Mouse (Mus musculus) ES-Bruce4 (cell line): ENCODE measurements at regions not wholly inside any gene's neighbourhood (a gene's known extent, or its start where the extent isn't known, plus 50 kb on each side); places are given as distances from the start of the nearest gene placed in this dataset.

Experiments used
- H3K27ac ChIP-seq: 2 replicates; pipeline ENCODE4 v1.5.1; 2012; ENCODE audit warnings: low read length, inconsistent platforms; ENCODE audit not compliant: insufficient read depth
- H3K27me3 ChIP-seq: 2 replicates; pipeline ENCODE4 v1.6.1; 2012; ENCODE audit warnings: mild to moderate bottlenecking, low read length, inconsistent platforms; ENCODE audit not compliant: control insufficient read depth, poor library complexity, insufficient read depth, severe bottlenecking
- H3K36me3 ChIP-seq: 2 replicates; pipeline ENCODE4 v1.6.1; 2012; ENCODE audit warnings: inconsistent platforms, mild to moderate bottlenecking, low read length, moderate library complexity; ENCODE audit not compliant: control insufficient read depth, poor library complexity, insufficient read depth, severe bottlenecking
- H3K4me1 ChIP-seq: one replicate; pipeline ENCODE4 v1.8.1; 2011; ENCODE audit warnings: low read length; ENCODE audit not compliant: control insufficient read depth, insufficient read depth
- H3K4me3 ChIP-seq: 2 replicates; pipeline ENCODE4 v1.5.1; 2011; ENCODE audit warnings: low read depth, mild to moderate bottlenecking, low read length
- H3K9ac ChIP-seq: 2 replicates; pipeline ENCODE4 v1.6.1; 2012; ENCODE audit warnings: low read depth, mild to moderate bottlenecking, inconsistent platforms; ENCODE audit not compliant: poor library complexity, severe bottlenecking
- H3K9me3 ChIP-seq: replicated peaks from 2 replicates; pipeline ENCODE4 v1.6.1; 2012; ENCODE audit warnings: mild to moderate bottlenecking, low read length, inconsistent platforms; ENCODE audit not compliant: control insufficient read depth, poor library complexity, insufficient read depth, severe bottlenecking
- CTCF ChIP-seq: IDR thresholded peaks from one replicate; pipeline ENCODE4 v1.8.1; 2011; ENCODE audit warnings: low read depth, low read length
- EP300 ChIP-seq: IDR thresholded peaks from 2 replicates; pipeline ENCODE4 v1.6.1; 2011; ENCODE audit warnings: low read depth, low read length; ENCODE audit not compliant: insufficient read depth
- POLR2A ChIP-seq: IDR thresholded peaks from one replicate; pipeline ENCODE4 v1.8.1; 2011; ENCODE audit warnings: low read length; ENCODE audit not compliant: insufficient read depth

DNA sequence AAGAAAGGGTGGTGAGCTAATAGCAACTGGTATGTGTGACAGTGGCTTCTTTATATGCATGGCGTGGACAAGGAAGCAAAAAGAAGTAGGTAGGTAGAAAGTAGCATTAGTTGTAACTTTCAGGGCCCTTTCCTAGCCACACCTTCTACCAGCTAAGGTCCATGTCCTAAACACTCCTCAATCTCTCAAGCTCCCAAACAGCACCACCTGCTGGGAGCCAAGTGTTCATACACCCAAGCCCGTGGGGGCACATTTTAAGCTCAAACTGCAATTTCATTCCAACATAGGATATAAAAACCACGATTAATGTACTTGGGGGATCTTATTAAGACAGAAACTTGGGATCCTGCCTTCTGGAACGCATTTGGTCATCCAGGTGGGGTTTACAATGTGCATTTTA is 141.6 kb upstream of the Cox10 start:
- H3K9ac ChIP-seq = no peak overlapping the region

DNA sequence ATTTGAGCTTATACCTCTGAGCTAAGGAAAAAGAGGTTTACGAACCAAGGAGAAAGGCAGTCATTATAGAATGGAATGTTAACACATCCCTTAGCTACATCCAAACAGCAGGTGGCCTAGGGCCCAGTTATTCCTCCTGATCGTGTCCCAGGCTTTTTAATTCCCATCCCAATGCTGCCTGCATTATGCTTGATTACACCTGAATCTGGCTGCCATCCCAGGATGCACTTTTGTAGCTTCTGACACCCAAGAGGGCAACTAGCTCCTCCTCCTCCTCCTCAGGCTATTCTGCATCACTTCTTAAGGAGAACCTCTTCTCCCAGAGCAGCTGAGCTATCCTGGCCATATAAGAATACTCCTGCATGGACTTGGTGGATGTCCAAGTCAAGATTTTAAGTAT is 137.9 kb upstream of the Cox10 start:
- Histone ChIP-seq H3K9me3 (no peaks in the 10 kb centered on the region), H3K9ac (no peak overlapping the region), H3K4me3 (no peak overlapping the region), H3K27ac (no peak overlapping the region), H3K4me1 (no peaks in the 10 kb centered on the region), H3K36me3 (no peaks in the 10 kb centered on the region), H3K27me3 (no peaks in the 10 kb centered on the region; the same call in 1 of the 2 replicates)
- TF ChIP-seq POLR2A (no peak), CTCF (no peak), EP300 (no peak)

More for the DNA sequence above, 141.6 kb upstream of the Cox10 start:
- Histone ChIP-seq H3K36me3 (no peaks in the 10 kb centered on the region), H3K4me3 (no peak overlapping the region), H3K9me3 (no peaks in the 10 kb centered on the region), H3K27me3 (no peaks in the 10 kb centered on the region; the same call in 1 of the 2 replicates), H3K4me1 (no peaks in the 10 kb centered on the region), H3K27ac (no peak overlapping the region)
- no peak for TF ChIP-seq EP300
- TF ChIP-seq CTCF = peak; percentile 37

DNA sequence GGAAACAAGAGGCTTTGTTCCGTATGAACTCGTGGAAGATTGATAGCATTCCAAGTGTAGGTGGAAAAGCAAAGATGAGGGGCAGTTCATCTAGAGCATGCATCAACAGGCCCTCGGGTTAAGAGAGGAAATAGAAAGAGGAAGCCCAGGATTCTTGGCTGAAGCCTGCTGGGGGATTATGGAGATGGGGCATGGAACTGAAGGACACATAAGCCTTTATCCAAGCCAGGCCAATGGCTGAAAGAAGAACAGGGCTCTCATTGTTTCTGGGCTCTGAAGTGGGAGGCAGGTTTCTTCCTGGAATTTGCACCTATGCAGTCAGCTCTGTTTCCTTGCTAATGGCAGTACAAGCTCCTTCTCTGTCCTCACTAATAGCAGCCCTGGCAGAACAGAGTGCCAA is 131.6 kb upstream of the Cox10 start:
- no peaks in the 10 kb centered on the region for H3K9me3 ChIP-seq
- H3K27ac ChIP-seq = no peak overlapping the region
- no peaks in the 10 kb centered on the region for H3K4me1 ChIP-seq
- H3K4me3 ChIP-seq = no peak overlapping the region
- no peaks in the 10 kb centered on the region for H3K27me3 ChIP-seq
- TF ChIP-seq POLR2A = no peak
- no peak for TF ChIP-seq EP300
- no peak for TF ChIP-seq CTCF
- H3K9ac ChIP-seq = no peak overlapping the region
- H3K36me3 ChIP-seq = no peaks in the 10 kb centered on the region

DNA sequence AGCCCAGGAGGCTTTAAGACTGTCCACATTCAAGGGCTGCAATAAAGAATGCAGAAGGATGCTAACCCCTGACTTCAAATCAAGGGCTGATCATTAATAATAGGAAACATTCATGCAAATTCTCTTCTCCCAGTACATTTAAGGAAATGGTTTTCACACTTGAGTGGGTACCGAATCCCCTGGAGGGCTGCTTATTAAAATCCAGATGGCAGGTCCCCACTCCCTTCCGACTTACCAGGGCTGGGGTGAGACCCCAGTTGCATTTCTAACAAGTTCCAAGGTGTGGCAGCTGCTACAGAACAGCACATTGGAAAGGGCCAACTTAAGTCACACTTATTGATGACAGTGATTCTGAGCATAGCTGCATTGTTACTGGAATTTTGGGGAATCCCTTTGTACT is 129.0 kb upstream of the Cox10 start:
- no peak overlapping the region for H3K27ac ChIP-seq
- TF ChIP-seq POLR2A = no peak
- no peak for TF ChIP-seq EP300
- TF ChIP-seq CTCF = no peak

DNA sequence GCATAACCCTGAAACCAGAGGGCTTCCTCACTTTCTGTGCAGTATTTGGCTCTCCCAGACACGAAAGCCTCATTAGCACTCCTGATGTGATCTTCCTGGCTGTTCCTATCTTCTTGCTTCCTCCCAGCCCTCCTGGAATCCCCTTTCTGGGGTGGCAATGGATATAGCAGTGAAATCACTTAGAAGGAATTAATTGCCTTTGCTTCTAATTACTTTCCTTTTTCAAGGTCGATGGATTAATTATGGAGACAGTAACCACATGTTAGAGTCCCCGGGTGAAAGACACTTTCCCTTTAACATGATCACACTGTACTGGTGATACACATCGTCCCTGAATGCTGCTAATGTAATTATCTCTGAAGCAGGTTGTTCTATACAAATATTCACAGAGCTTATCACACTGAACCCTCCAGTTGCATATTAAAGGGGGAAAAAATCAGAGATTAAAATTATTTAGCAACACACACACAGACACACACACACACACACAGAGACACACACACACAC is 128.1 kb upstream of the Cox10 start:
- Histone ChIP-seq H3K36me3 (no peaks in the 10 kb centered on the region), H3K4me1 (no peaks in the 10 kb centered on the region), H3K27me3 (no peaks in the 10 kb centered on the region), H3K27ac (no peak overlapping the region), H3K4me3 (no peak overlapping the region), H3K9me3 (no peaks in the 10 kb centered on the region), H3K9ac (no peak overlapping the region)
- no peak for TF ChIP-seq POLR2A
- no peak for TF ChIP-seq CTCF
- TF ChIP-seq EP300 = no peak

More for the DNA sequence above, 129.0 kb upstream of the Cox10 start:
- no peaks in the 10 kb centered on the region for H3K36me3 ChIP-seq
- H3K27me3 ChIP-seq = no peaks in the 10 kb centered on the region
- H3K9me3 ChIP-seq = no peaks in the 10 kb centered on the region
- no peak overlapping the region for H3K9ac ChIP-seq
- H3K4me3 ChIP-seq = no peak overlapping the region
- H3K4me1 ChIP-seq = no peaks in the 10 kb centered on the region

DNA sequence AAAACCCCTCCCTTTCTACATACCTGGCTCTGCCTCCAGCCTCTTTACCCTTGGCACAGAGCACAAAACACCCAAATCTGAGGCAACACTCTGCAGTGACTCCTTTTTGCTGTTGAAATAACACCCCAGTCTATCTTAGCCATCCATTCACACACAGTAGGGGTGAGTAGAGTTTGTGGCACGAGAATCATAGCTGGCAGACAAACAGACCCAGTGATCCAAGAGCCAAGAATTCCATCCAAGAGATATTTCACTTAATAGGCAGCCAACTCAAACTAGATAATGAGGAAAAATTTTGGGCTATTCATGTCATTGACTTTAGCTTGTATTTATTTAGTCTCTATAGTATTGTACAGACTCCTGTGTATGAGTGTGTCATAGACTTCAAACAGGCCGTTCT is 126.9 kb upstream of the Cox10 start:
- Histone ChIP-seq H3K9me3 (no peaks in the 10 kb centered on the region), H3K36me3 (no peaks in the 10 kb centered on the region), H3K9ac (no peak overlapping the region), H3K4me3 (no peak overlapping the region), H3K27me3 (no peaks in the 10 kb centered on the region), H3K4me1 (no peaks in the 10 kb centered on the region), H3K27ac (no peak overlapping the region)
- TF ChIP-seq POLR2A (no peak), CTCF (no peak), EP300 (no peak)

DNA sequence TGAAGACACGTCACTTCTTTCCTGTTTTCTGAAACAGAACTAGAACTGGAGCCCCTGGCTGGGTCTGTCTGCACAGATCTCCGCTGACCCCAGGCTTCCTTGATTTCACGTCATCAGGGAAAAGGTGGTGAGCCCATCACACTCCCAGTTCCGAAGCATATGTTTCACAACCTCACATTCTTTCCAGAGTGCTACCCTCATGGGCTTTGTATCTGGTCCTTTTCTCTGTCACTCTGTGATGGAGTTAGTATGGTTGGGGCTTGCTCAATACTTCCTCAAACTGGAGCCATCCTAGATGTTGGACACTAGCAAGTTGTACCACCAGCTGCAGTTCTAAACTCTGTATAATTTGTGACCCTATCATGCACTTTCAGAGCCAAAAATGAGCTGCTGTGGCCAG is 125.8 kb upstream of the Cox10 start:
- Histone ChIP-seq H3K9me3 (no peaks in the 10 kb centered on the region), H3K27me3 (no peaks in the 10 kb centered on the region), H3K9ac (no peak overlapping the region), H3K4me3 (no peak overlapping the region), H3K4me1 (no peaks in the 10 kb centered on the region), H3K27ac (no peak overlapping the region), H3K36me3 (no peaks in the 10 kb centered on the region)
- TF ChIP-seq CTCF (no peak), POLR2A (no peak), EP300 (no peak)
